Mouse (Mus musculus): ENCODE measurements around the gene Cxcl3. TPM values are rescaled to one million over a fixed set of nuclear protein-coding genes. Genes with fewer than 3 reads are reported as not detected.

The Cxcl3 gene
- polyA plus RNA-seq, 2 experiments = 0.63 TPM; not detected in 1

GRCm38 (mm10) chr5:90765821-90766606 lies 19.9 kb upstream of the Cxcl3 start:
- H3K27ac ChIP-seq (replicated peaks; ENCODE audit: low read depth, low read length) = no peak overlapping the region
- no peak overlapping the region for H3K4me2 ChIP-seq (replicated peaks; ENCODE audit: low read depth, low read length, severe bottlenecking)
- no peak overlapping the region for H3K4me3 ChIP-seq (replicated peaks; ENCODE audit: low read length)
- no peaks in the 10 kb centered on the region for H3K27me3 ChIP-seq (ENCODE audit: control insufficient read depth, insufficient read depth, low read length)
- H3K36me3 ChIP-seq (ENCODE audit: control insufficient read depth, insufficient read depth, low read length) = no peaks in the 10 kb centered on the region
- no peak for TF ChIP-seq POLR2A (IDR thresholded peaks at IDR 0.05; ENCODE audit: borderline replicate concordance, extremely low read depth, insufficient read depth, insufficient read length)
- 56% methylated on average over 8 of the region's 8 CpGs for WGBS
- no peaks in the 10 kb centered on the region for H3K9me3 ChIP-seq (ENCODE audit: control insufficient read depth, low read length)
- no peak for ATAC-seq (ENCODE audit: low FRiP score, low read depth)
- no peak overlapping the region for H3K9ac ChIP-seq (ENCODE audit: low read depth, low read length, severe bottlenecking)
- no peak for DNase-seq (ENCODE audit: low spot score)
- no peaks in the 10 kb centered on the region for H3K4me1 ChIP-seq (ENCODE audit: control insufficient read depth, insufficient read depth, low read length)

GRCm38 (mm10) chr5:90768218-90768617 lies 17.7 kb upstream of the Cxcl3 start, which contains the start of gene Ppbp:
Ppbp (plus strand) TSS chr5:90768518.
- no peak for TF ChIP-seq POLR2A (IDR thresholded peaks at IDR 0.05; ENCODE audit: borderline replicate concordance, extremely low read depth, insufficient read depth, insufficient read length)
- Histone ChIP-seq H3K4me1 (ENCODE audit: control insufficient read depth, insufficient read depth, low read length) (no peaks in the 10 kb centered on the region), H3K4me2 (replicated peaks; ENCODE audit: low read depth, low read length, severe bottlenecking) (no peak within 1 kb of the TSS), H3K27me3 (ENCODE audit: control insufficient read depth, insufficient read depth, low read length) (no peaks in the 10 kb centered on the region), H3K9me3 (ENCODE audit: control insufficient read depth, low read length) (no peaks in the 10 kb centered on the region), H3K36me3 (ENCODE audit: control insufficient read depth, insufficient read depth, low read length) (no peaks in the 10 kb centered on the region), H3K9ac (ENCODE audit: low read depth, low read length, severe bottlenecking) (no peak within 1 kb of the TSS), H3K27ac (replicated peaks; ENCODE audit: low read depth, low read length) (no peak within 1 kb of the TSS), H3K4me3 (replicated peaks; ENCODE audit: low read length) (no peak within 1 kb of the TSS)
- no peak for DNase-seq (ENCODE audit: low spot score)
- no peak for ATAC-seq (ENCODE audit: low FRiP score, low read depth)
- WGBS = 39% methylated on average over 3 of the region's 3 CpGs

GRCm38 (mm10) chr5:90771369-90771768 lies 14.5 kb upstream of the Cxcl3 start:
- no peak overlapping the region for H3K4me2 ChIP-seq (replicated peaks; ENCODE audit: low read depth, low read length, severe bottlenecking)
- no peaks in the 10 kb centered on the region for H3K36me3 ChIP-seq (ENCODE audit: control insufficient read depth, insufficient read depth, low read length)
- H3K27me3 ChIP-seq (ENCODE audit: control insufficient read depth, insufficient read depth, low read length) = no peaks in the 10 kb centered on the region
- no peak for DNase-seq (ENCODE audit: low spot score)
- H3K9ac ChIP-seq (ENCODE audit: low read depth, low read length, severe bottlenecking) = no peak overlapping the region
- no peak overlapping the region for H3K4me3 ChIP-seq (replicated peaks; ENCODE audit: low read length)
- ATAC-seq (ENCODE audit: low FRiP score, low read depth) = no peak
- 62% methylated on average over 3 of the region's 3 CpGs for WGBS
- H3K9me3 ChIP-seq (ENCODE audit: control insufficient read depth, low read length) = no peaks in the 10 kb centered on the region
- no peak overlapping the region for H3K27ac ChIP-seq (replicated peaks; ENCODE audit: low read depth, low read length)
- no peak for TF ChIP-seq POLR2A (IDR thresholded peaks at IDR 0.05; ENCODE audit: borderline replicate concordance, extremely low read depth, insufficient read depth, insufficient read length)
- no peaks in the 10 kb centered on the region for H3K4me1 ChIP-seq (ENCODE audit: control insufficient read depth, insufficient read depth, low read length)

- H3K9ac ChIP-seq (ENCODE audit: low read depth, low read length, severe bottlenecking) = no peak within 1 kb of the TSS
- no peaks in the 10 kb centered on the region for H3K36me3 ChIP-seq (ENCODE audit: control insufficient read depth, insufficient read depth, low read length)
- H3K27ac ChIP-seq (replicated peaks; ENCODE audit: low read depth, low read length) = no peak within 1 kb of the TSS
- no peaks in the 10 kb centered on the region for H3K27me3 ChIP-seq (ENCODE audit: control insufficient read depth, insufficient read depth, low read length)
- no peaks in the 10 kb centered on the region for H3K4me1 ChIP-seq (ENCODE audit: control insufficient read depth, insufficient read depth, low read length)
- H3K9me3 ChIP-seq (ENCODE audit: control insufficient read depth, low read length) = no peaks in the 10 kb centered on the region
- ATAC-seq (ENCODE audit: low FRiP score, low read depth) = no peak
- DNase-seq (ENCODE audit: low spot score) = no peak
- H3K4me3 ChIP-seq (replicated peaks; ENCODE audit: low read length) = no peak within 1 kb of the TSS
- WGBS = 82% methylated on average over 16 of the region's 16 CpGs
- TF ChIP-seq POLR2A (IDR thresholded peaks at IDR 0.05; ENCODE audit: borderline replicate concordance, extremely low read depth, insufficient read depth, insufficient read length) = no peak
- no peak within 1 kb of the TSS for H3K4me2 ChIP-seq (replicated peaks; ENCODE audit: low read depth, low read length, severe bottlenecking)
Measured at GRCm38 (mm10) chr5:90771880-90772653, 13.8 kb upstream of the Cxcl3 start, which contains the start of gene Pf4. Pf4 (plus strand) TSS chr5:90772435.

- no peak overlapping the region for H3K9ac ChIP-seq (ENCODE audit: low read depth, low read length, severe bottlenecking)
- no peaks in the 10 kb centered on the region for H3K4me1 ChIP-seq (ENCODE audit: control insufficient read depth, insufficient read depth, low read length)
- no peak overlapping the region for H3K4me2 ChIP-seq (replicated peaks; ENCODE audit: low read depth, low read length, severe bottlenecking)
- no peak overlapping the region for H3K4me3 ChIP-seq (replicated peaks; ENCODE audit: low read length)
- WGBS = 89% methylated on average over 5 of the region's 5 CpGs
- DNase-seq (ENCODE audit: low spot score) (no peak), ATAC-seq (ENCODE audit: low FRiP score, low read depth) (no peak)
- TF ChIP-seq POLR2A (IDR thresholded peaks at IDR 0.05; ENCODE audit: borderline replicate concordance, extremely low read depth, insufficient read depth, insufficient read length) = no peak
- no peak overlapping the region for H3K27ac ChIP-seq (replicated peaks; ENCODE audit: low read depth, low read length)
- no peaks in the 10 kb centered on the region for H3K9me3 ChIP-seq (ENCODE audit: control insufficient read depth, low read length)
- no peaks in the 10 kb centered on the region for H3K27me3 ChIP-seq (ENCODE audit: control insufficient read depth, insufficient read depth, low read length)
- no peaks in the 10 kb centered on the region for H3K36me3 ChIP-seq (ENCODE audit: control insufficient read depth, insufficient read depth, low read length)
Measured at GRCm38 (mm10) chr5:90775562-90775961, 10.3 kb upstream of the Cxcl3 start.

Measured in limb, embryonic 14.5 days (tissue).